Mouse (Mus musculus): ENCODE data around the gene Olfr1002.

DNA sequence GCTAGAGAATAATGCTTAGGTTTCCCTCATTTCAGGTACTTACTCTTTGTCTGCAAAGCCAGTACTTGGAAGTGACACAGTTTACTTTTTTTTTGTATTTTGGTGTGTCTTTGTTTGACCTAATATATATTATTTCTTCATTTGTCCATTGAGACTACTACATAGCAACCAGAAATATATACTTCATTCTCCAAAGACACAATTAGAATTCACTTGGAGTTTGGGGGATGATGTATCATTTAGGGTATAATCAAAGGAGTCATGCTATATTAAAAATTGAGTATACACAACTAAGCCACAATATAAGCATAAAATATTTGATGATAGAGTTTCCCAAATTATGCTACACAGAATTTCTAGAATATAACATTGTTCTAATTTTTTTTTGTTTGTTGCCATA is 28.2 kb upstream of the Olfr1002 start, which contains the start of gene Olfr1006:
- TF ChIP-seq POLR2A (IDR thresholded peaks at IDR 0.05; ENCODE audit: insufficient read length, low read depth) (no peak), MAX (IDR thresholded peaks at IDR 0.05; ENCODE audit: low read depth) (no peak), POLR2AphosphoS2 (IDR thresholded peaks at IDR 0.05; ENCODE audit: insufficient read length, low read depth) (no peak), MYOG (IDR thresholded peaks at IDR 0.05; ENCODE audit: control insufficient read depth in 1 of 3, insufficient read depth in 1 of 3, insufficient read length in 2 of 3, low read depth in 2 of 3) (no peak), E2F4 (IDR thresholded peaks at IDR 0.05; ENCODE audit: insufficient read depth) (no peak), TCF12 (IDR thresholded peaks at IDR 0.05; ENCODE audit: insufficient read depth, poor library complexity, severe bottlenecking) (no peak), REST (IDR thresholded peaks at IDR 0.05; ENCODE audit: insufficient read depth, insufficient read length) (no peak), SRF (IDR thresholded peaks at IDR 0.05; ENCODE audit: control insufficient read depth, insufficient read length, low read depth) (no peak), CEBPB (IDR thresholded peaks at IDR 0.05; ENCODE audit: insufficient read depth, poor library complexity, severe bottlenecking) (no peak)

Measured in myocyte (in vitro differentiated cells).